Comparison of ENCODE assay signal across 24 mouse cellular contexts in genomic region chr9:41429236-41429635, GRCm38 (mm10).
DNase-seq lines count a peak whose midpoint lies in the region; ATAC-seq and TF ChIP-seq lines count a peak whose summit lies in the region.
"Had no signal": no experiment of that assay in that cellular context is flagged by ENCODE, and none has a peak within 500 bp of the region (broad histone marks: within the 10 kb centered on the region; RNA-seq: fewer than 3 reads in every experiment).

No protein-coding gene starts in this region.

- TF ChIP-seq CTCF in lung, postnatal 0 days (IDR thresholded peaks at IDR 0.05): no peak

- 0 out of 2 replicates have a peak overlapping the region, but pooled peaks have one; percentile 30 for H3K27ac ChIP-seq in hindbrain, embryonic 11.5 days (ENCODE audit: low read depth, low read length)
- no peak overlapping the region for H3K27ac ChIP-seq in hindbrain, embryonic 12.5 days
- H3K27ac ChIP-seq in lung, postnatal 0 days (ENCODE audit: low read length): no peak overlapping the region
- H3K27ac ChIP-seq: embryonic facial prominence, embryonic 13.5 days; left cerebral cortex, adult 2 months; limb, embryonic 12.5 days; liver, embryonic 15.5 days; stomach, embryonic 15.5 days had no signal

- no peak for TF ChIP-seq EP300 in lung, postnatal 0 days (IDR thresholded peaks at IDR 0.05)

- H3K9me3 ChIP-seq in hindbrain, embryonic 11.5 days (ENCODE audit: control insufficient read depth, low read length): no peaks in the 10 kb centered on the region
- H3K9me3 ChIP-seq in hindbrain, embryonic 12.5 days (replicated peaks): no peaks in the 10 kb centered on the region
- H3K9me3 ChIP-seq in lung, postnatal 0 days (ENCODE audit: low read length): no peaks in the 10 kb centered on the region
- H3K9me3 ChIP-seq: embryonic facial prominence, embryonic 13.5 days; limb, embryonic 12.5 days; liver, embryonic 15.5 days; megakaryocyte, embryonic 14.5 days; midbrain, embryonic 13.5 days; stomach, embryonic 15.5 days had no signal

- ATAC-seq in hindbrain, embryonic 11.5 days (ENCODE audit: low FRiP score): no peak
- ATAC-seq in hindbrain, embryonic 12.5 days (ENCODE audit: low FRiP score): no peak
- ATAC-seq in lung, postnatal 0 days: no peak
- ATAC-seq in inflammation-experienced regulatory T-cells, adult 6 months: no peak

- H3K36me3 ChIP-seq in hindbrain, embryonic 11.5 days (ENCODE audit: control insufficient read depth, insufficient read depth, low read length): no peaks in the 10 kb centered on the region
- peaks cover 21% of the 10 kb centered on the region for H3K36me3 ChIP-seq in hindbrain, embryonic 12.5 days
- H3K36me3 ChIP-seq in lung, postnatal 0 days (ENCODE audit: insufficient read depth, low read length): no peaks in the 10 kb centered on the region
- H3K36me3 ChIP-seq: embryonic facial prominence, embryonic 13.5 days; limb, embryonic 12.5 days; liver, embryonic 15.5 days; stomach, embryonic 15.5 days had no signal

- DNase-seq in hindbrain, embryonic 11.5 days (ENCODE audit: low spot score): no peak
- DNase-seq in lung, postnatal 0 days (ENCODE audit: low spot score): peak; percentile 33
- DNase-seq in lung, postnatal 14 days: no peak
- peak; percentile 2 for DNase-seq in 3134 (ENCODE audit: extremely low read depth, insufficient read length, low spot score)
- peak; percentile 78 for DNase-seq in NIH3T3 (ENCODE audit: low read depth)
- DNase-seq in layer of hippocampus, adult 11-12 months (ENCODE audit: low spot score): no peak
- DNase-seq: adrenal gland, postnatal 14 days; cerebellum, adult 11-12 months; cerebellum, adult 9-11 months; gastrocnemius, postnatal 14 days; heart, postnatal 14 days; kidney, adult 11 months; kidney, postnatal 14 days; right cerebral cortex, postnatal 25 days had no signal

- no peak overlapping the region for H3K9ac ChIP-seq in hindbrain, embryonic 11.5 days (ENCODE audit: low read depth, low read length)
- no peak overlapping the region for H3K9ac ChIP-seq in hindbrain, embryonic 12.5 days
- H3K9ac ChIP-seq in lung, postnatal 0 days (replicated peaks; ENCODE audit: low read depth): no peak overlapping the region
- H3K9ac ChIP-seq: embryonic facial prominence, embryonic 13.5 days; limb, embryonic 12.5 days; liver, embryonic 15.5 days; midbrain, embryonic 13.5 days; stomach, embryonic 15.5 days had no signal

- H3K27me3 ChIP-seq in hindbrain, embryonic 11.5 days (ENCODE audit: control insufficient read depth, insufficient read depth, low read length): no peaks in the 10 kb centered on the region
- no peaks in the 10 kb centered on the region for H3K27me3 ChIP-seq in hindbrain, embryonic 12.5 days
- no peaks in the 10 kb centered on the region for H3K27me3 ChIP-seq in lung, postnatal 0 days (replicated peaks; ENCODE audit: insufficient read depth, low read length)
- H3K27me3 ChIP-seq: CH12.LX; embryonic facial prominence, embryonic 13.5 days; limb, embryonic 12.5 days; liver, embryonic 15.5 days; megakaryocyte, embryonic 14.5 days; stomach, embryonic 15.5 days had no signal

- H3K4me2 ChIP-seq in hindbrain, embryonic 11.5 days (replicated peaks; ENCODE audit: low read depth, low read length): no peak overlapping the region
- no peak overlapping the region for H3K4me2 ChIP-seq in hindbrain, embryonic 12.5 days (replicated peaks)
- H3K4me2 ChIP-seq in lung, postnatal 0 days (replicated peaks; ENCODE audit: low read depth, low read length): no peak overlapping the region
- H3K4me2 ChIP-seq: embryonic facial prominence, embryonic 13.5 days; limb, embryonic 12.5 days; liver, embryonic 15.5 days; midbrain, embryonic 13.5 days; stomach, embryonic 15.5 days had no signal

- 85% methylated on average over 4 of the region's 4 CpGs for WGBS in hindbrain, embryonic 11.5 days
- 69% methylated on average over 4 of the region's 4 CpGs for WGBS in hindbrain, embryonic 12.5 days
- WGBS in lung, postnatal 0 days: 64% methylated on average over 4 of the region's 4 CpGs

- H3K4me3 ChIP-seq in hindbrain, embryonic 11.5 days (ENCODE audit: low read depth, low read length): no peak overlapping the region
- H3K4me3 ChIP-seq in hindbrain, embryonic 12.5 days: no peak overlapping the region
- no peak overlapping the region for H3K4me3 ChIP-seq in lung, postnatal 0 days (ENCODE audit: low read depth, low read length)
- H3K4me3 ChIP-seq: embryonic facial prominence, embryonic 13.5 days; left cerebral cortex, adult 2 months; limb, embryonic 12.5 days; liver, embryonic 15.5 days; megakaryocyte, embryonic 14.5 days; midbrain, embryonic 13.5 days; stomach, embryonic 15.5 days had no signal

- H3K4me1 ChIP-seq in hindbrain, embryonic 11.5 days (replicated peaks; ENCODE audit: control insufficient read depth, insufficient read depth, low read length): peaks cover 4% of the 10 kb centered on the region
- peaks cover 23% of the 10 kb centered on the region for H3K4me1 ChIP-seq in hindbrain, embryonic 12.5 days
- no peaks in the 10 kb centered on the region for H3K4me1 ChIP-seq in lung, postnatal 0 days (ENCODE audit: insufficient read depth, low read depth, low read length)
- H3K4me1 ChIP-seq: limb, embryonic 12.5 days; liver, embryonic 15.5 days; megakaryocyte, embryonic 14.5 days; stomach, embryonic 15.5 days had no signal

Comparison
In these comparisons a context has a peak if more than half of its experiments do, and no peak if none do; other contexts are left out.
1. DNase-seq: peak in lung, postnatal 0 days (single experiment), 3134 (single experiment) and NIH3T3 (single experiment); none in hindbrain, embryonic 11.5 days (single experiment), lung, postnatal 14 days (single experiment) and layer of hippocampus, adult 11-12 months (single experiment).